Mouse (Mus musculus) liver, embryonic 15.5 days (tissue): ENCODE data around the gene Utrn. TPM values are rescaled to one million over a fixed set of nuclear protein-coding genes. Genes with fewer than 3 reads are reported as not detected.

Experiments
- ATAC-seq: fragments of 200-750 bp; cut with Nextera tagmentation; 2 replicates; pipeline ENCODE4 v1.8.0; 2017; ENCODE audit warnings: moderate number of reproducible peaks, mild to moderate bottlenecking, moderate library complexity; ENCODE audit not compliant: insufficient read depth
- H3K27ac ChIP-seq: fragments of 300-500 bp; sonication (generic); replicated peaks from 2 replicates; pipeline ENCODE4 v1.5.1; 2015; ENCODE audit warnings: mild to moderate bottlenecking, inconsistent platforms
- H3K27me3 ChIP-seq: fragments of 300-500 bp; sonication (generic); 2 replicates; pipeline ENCODE4 v1.6.1; 2015; ENCODE audit warnings: mild to moderate bottlenecking, inconsistent platforms
- H3K36me3 ChIP-seq: fragments of 300-500 bp; sonication (generic); replicated peaks from 2 replicates; pipeline ENCODE4 v1.6.1; 2015; ENCODE audit warnings: moderate library complexity, mild to moderate bottlenecking, inconsistent platforms
- H3K4me1 ChIP-seq: fragments of 300-500 bp; sonication (generic); replicated peaks from 2 replicates; pipeline ENCODE4 v1.6.1; 2015; ENCODE audit warnings: inconsistent platforms
- H3K4me2 ChIP-seq: fragments of 300-500 bp; sonication (generic); 2 replicates; pipeline ENCODE4 v1.6.1; 2015; ENCODE audit warnings: moderate library complexity, mild to moderate bottlenecking, inconsistent platforms
- H3K4me3 ChIP-seq: fragments of 300-500 bp; sonication (generic); replicated peaks from 2 replicates; pipeline ENCODE4 v1.5.1; 2015; ENCODE audit warnings: mild to moderate bottlenecking, inconsistent platforms
- H3K9ac ChIP-seq: fragments of 300-500 bp; sonication (generic); 2 replicates; pipeline ENCODE4 v1.6.1; 2015; ENCODE audit warnings: moderate library complexity, mild to moderate bottlenecking, inconsistent platforms
- H3K9me3 ChIP-seq: fragments of 300-500 bp; sonication (generic); replicated peaks from 2 replicates; pipeline ENCODE4 v1.6.1; 2016; ENCODE audit warnings: inconsistent platforms
- WGBS: fragments of 180-500 bp; shearing (Covaris S2); methylation state at CpG from one replicate; pipeline ENCODE4 v1.1.7; 2015; ENCODE audit warnings: mixed read lengths; ENCODE audit not compliant: insufficient replicate concordance; 5-methylcytosine and 5-hydroxymethylcytosine counted together
- polyA plus RNA-seq: library from polyadenylated mRNA; unstranded; fragments of >200 nt; fragmentation: Nextera tagmentation; extraction: Ambion mirVana; gene quantifications from 2 replicates; pipeline ENCODE4 v1.2.1, GENCODE M21; 2015

Gene Utrn
- polyA plus RNA-seq, 1 experiment from 2014 or later = 8.2 TPM

- Histone ChIP-seq H3K27me3 (no peaks in the 10 kb centered on the region), H3K36me3 (no peaks in the 10 kb centered on the region), H3K9me3 (no peaks in the 10 kb centered on the region), H3K27ac (no peak overlapping the region), H3K4me1 (0 out of 2 replicates have a peak, but pooled peaks cover 7% of the 10 kb centered on the region), H3K9ac (no peak overlapping the region), H3K4me2 (no peak overlapping the region), H3K4me3 (no peak overlapping the region)
- no peak for ATAC-seq
- WGBS = 27% methylated on average over 1 of the region's 1 CpGs
Observed at GRCm38 (mm10) chr10:12834215-12834614, 35.0 kb downstream of the Utrn start.

- ATAC-seq = no peak
- Histone ChIP-seq H3K36me3 (no peaks in the 10 kb centered on the region), H3K9me3 (no peaks in the 10 kb centered on the region), H3K4me2 (no peak overlapping the region), H3K4me3 (no peak overlapping the region), H3K9ac (no peak overlapping the region), H3K27me3 (no peaks in the 10 kb centered on the region), H3K4me1 (peaks cover 12% of the 10 kb centered on the region; the same call in 1 of the 2 replicates), H3K27ac (no peak overlapping the region)
- WGBS = 36% methylated on average over 8 of the region's 8 CpGs
Observed at GRCm38 (mm10) chr10:12832163-12832562, 37.0 kb downstream of the Utrn start.

GRCm38 (mm10) chr10:12827778-12828177 is 41.4 kb downstream of the Utrn start:
- no peak overlapping the region for H3K27ac ChIP-seq
- no peaks in the 10 kb centered on the region for H3K36me3 ChIP-seq
- no peak for ATAC-seq
- H3K27me3 ChIP-seq = no peaks in the 10 kb centered on the region
- H3K9ac ChIP-seq = no peak overlapping the region
- H3K9me3 ChIP-seq = no peaks in the 10 kb centered on the region
- no peak overlapping the region for H3K4me3 ChIP-seq
- WGBS = 45% methylated on average over 4 of the region's 4 CpGs
- no peak overlapping the region for H3K4me2 ChIP-seq
- H3K4me1 ChIP-seq = peaks cover 15% of the 10 kb centered on the region

- ATAC-seq = no peak
- Histone ChIP-seq H3K4me2 (no peak overlapping the region), H3K36me3 (no peaks in the 10 kb centered on the region), H3K4me1 (peaks cover 15% of the 10 kb centered on the region), H3K9me3 (no peaks in the 10 kb centered on the region), H3K4me3 (no peak overlapping the region), H3K9ac (no peak overlapping the region), H3K27me3 (no peaks in the 10 kb centered on the region), H3K27ac (no peak overlapping the region)
- 63% methylated on average over 3 of the region's 3 CpGs for WGBS
Observed at GRCm38 (mm10) chr10:12827306-12827705, 41.9 kb downstream of the Utrn start.

- Histone ChIP-seq H3K9me3 (no peaks in the 10 kb centered on the region), H3K4me1 (peaks cover 11% of the 10 kb centered on the region), H3K27me3 (no peaks in the 10 kb centered on the region), H3K4me2 (no peak overlapping the region), H3K4me3 (no peak overlapping the region), H3K9ac (no peak overlapping the region), H3K27ac (no peak overlapping the region), H3K36me3 (no peaks in the 10 kb centered on the region)
- WGBS = 28% methylated on average over 6 of the region's 6 CpGs
- ATAC-seq = peak; percentile 49
Observed at GRCm38 (mm10) chr10:12826760-12827281, 42.3 kb downstream of the Utrn start.

- 42% methylated on average over 4 of the region's 4 CpGs for WGBS
- Histone ChIP-seq H3K27ac (no peak overlapping the region), H3K4me2 (no peak overlapping the region), H3K9ac (no peak overlapping the region), H3K4me3 (no peak overlapping the region), H3K9me3 (no peaks in the 10 kb centered on the region), H3K36me3 (no peaks in the 10 kb centered on the region), H3K4me1 (peaks cover 17% of the 10 kb centered on the region), H3K27me3 (no peaks in the 10 kb centered on the region)
- no peak for ATAC-seq
Observed at GRCm38 (mm10) chr10:12824386-12824785, 44.8 kb downstream of the Utrn start.

GRCm38 (mm10) chr10:12823437-12824219 is 45.5 kb downstream of the Utrn start:
- Histone ChIP-seq H3K9ac (no peak overlapping the region), H3K9me3 (no peaks in the 10 kb centered on the region), H3K4me1 (peaks cover 17% of the 10 kb centered on the region), H3K4me3 (no peak overlapping the region), H3K27ac (no peak overlapping the region), H3K4me2 (no peak overlapping the region), H3K27me3 (no peaks in the 10 kb centered on the region), H3K36me3 (no peaks in the 10 kb centered on the region)
- WGBS = 65% methylated on average over 15 of the region's 15 CpGs
- no peak for ATAC-seq

- H3K27ac ChIP-seq = no peak overlapping the region
- H3K4me1 ChIP-seq = peaks cover 6% of the 10 kb centered on the region; the same call in 1 of the 2 replicates
- ATAC-seq = no peak
- H3K36me3 ChIP-seq = no peaks in the 10 kb centered on the region
- 66% methylated on average over 13 of the region's 13 CpGs for WGBS
- H3K9me3 ChIP-seq = no peaks in the 10 kb centered on the region
- no peak overlapping the region for H3K4me2 ChIP-seq
- H3K4me3 ChIP-seq = no peak overlapping the region
- H3K9ac ChIP-seq = no peak overlapping the region
- H3K27me3 ChIP-seq = no peaks in the 10 kb centered on the region
Observed at GRCm38 (mm10) chr10:12820978-12821735, 48.0 kb downstream of the Utrn start.

- H3K9me3 ChIP-seq = no peaks in the 10 kb centered on the region
- H3K4me2 ChIP-seq = no peak overlapping the region
- no peaks in the 10 kb centered on the region for H3K36me3 ChIP-seq
- no peaks in the 10 kb centered on the region for H3K27me3 ChIP-seq
- no peak overlapping the region for H3K9ac ChIP-seq
- WGBS = 85% methylated on average over 6 of the region's 6 CpGs
- ATAC-seq = no peak
- no peak overlapping the region for H3K4me3 ChIP-seq
- H3K27ac ChIP-seq = no peak overlapping the region
- H3K4me1 ChIP-seq = peaks cover 35% of the 10 kb centered on the region
Observed at GRCm38 (mm10) chr10:12817409-12817808, 51.8 kb downstream of the Utrn start.

GRCm38 (mm10) chr10:12816530-12816929 is 52.6 kb downstream of the Utrn start:
- no peak overlapping the region for H3K4me2 ChIP-seq
- H3K4me1 ChIP-seq = peaks cover 42% of the 10 kb centered on the region
- H3K36me3 ChIP-seq = no peaks in the 10 kb centered on the region
- no peak overlapping the region for H3K9ac ChIP-seq
- no peak overlapping the region for H3K27ac ChIP-seq
- no peak for ATAC-seq
- no peak overlapping the region for H3K4me3 ChIP-seq
- 75% methylated on average over 6 of the region's 6 CpGs for WGBS
- H3K9me3 ChIP-seq = no peaks in the 10 kb centered on the region
- H3K27me3 ChIP-seq = no peaks in the 10 kb centered on the region

- Histone ChIP-seq H3K27ac (peak overlapping the region; percentile 83), H3K9ac (no peak overlapping the region), H3K4me3 (no peak overlapping the region), H3K27me3 (no peaks in the 10 kb centered on the region), H3K36me3 (no peaks in the 10 kb centered on the region), H3K9me3 (no peaks in the 10 kb centered on the region), H3K4me2 (peak overlapping the region; percentile 69), H3K4me1 (peaks cover 47% of the 10 kb centered on the region)
- WGBS = 31% methylated on average over 7 of the region's 7 CpGs
- peak; percentile 73 for ATAC-seq
Observed at GRCm38 (mm10) chr10:12814411-12814810, 54.8 kb downstream of the Utrn start.
